Mouse (Mus musculus) common myeloid progenitor, adult 5-6 weeks (primary cell): ENCODE results near the gene Nxph1. TPM values are rescaled to one million over a fixed set of nuclear protein-coding genes. Genes with fewer than 3 reads are reported as not detected.

ENCODE experiments used
- ATAC-seq: replicated peaks from 2 replicates; pipeline ENCODE4 v1.8.0; 2016; ENCODE audit warnings: low read depth, mild to moderate bottlenecking, moderate TSS enrichment, inconsistent platforms; ENCODE audit not compliant: poor library complexity, severe bottlenecking
- total RNA-seq: library from RNA; stranded (forward); fragments of 200-1000, 187-1606 nt; gene quantifications from 2 replicates; pipeline ENCODE4 v1.2.3, GENCODE M21; 2017

The Nxph1 gene
- total RNA-seq, 1 experiment from 2014 or later, result 0.05 TPM

GRCm38 (mm10) chr6:8958081-8958919 lies 10.1 kb downstream of the Nxph1 start:
- peak; percentile 48; the same call in 1 of the 2 replicates for ATAC-seq

DNA sequence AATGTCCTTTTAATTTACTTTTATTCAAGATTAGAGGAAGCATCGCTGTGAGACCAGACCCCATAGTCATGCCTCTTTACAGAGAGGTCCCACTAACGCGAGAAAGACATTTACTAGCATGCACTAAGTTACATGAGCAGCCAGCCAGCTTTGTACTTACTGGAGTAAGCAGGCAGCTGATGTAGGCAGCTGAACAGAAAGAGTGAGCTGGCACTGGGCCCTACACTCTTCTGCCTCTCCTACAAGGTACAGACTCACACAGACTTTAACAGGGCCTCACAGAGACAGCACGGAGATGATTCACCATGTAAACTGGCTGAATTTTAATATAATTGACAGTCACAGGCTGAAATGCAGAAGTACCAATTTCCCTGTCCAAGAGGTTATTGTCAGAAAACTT lies 11.6 kb downstream of the Nxph1 start:
- ATAC-seq, result no peak

GRCm38 (mm10) chr6:8970576-8970975 lies 22.3 kb downstream of the Nxph1 start:
- ATAC-seq, result no peak

- no peak for ATAC-seq
Measured at GRCm38 (mm10) chr6:8979237-8979871, 31.1 kb downstream of the Nxph1 start.

GRCm38 (mm10) chr6:8996301-8996943 lies 48.2 kb downstream of the Nxph1 start:
- no peak for ATAC-seq

GRCm38 (mm10) chr6:8997326-8997725 lies 49.1 kb downstream of the Nxph1 start:
- ATAC-seq, result no peak

DNA sequence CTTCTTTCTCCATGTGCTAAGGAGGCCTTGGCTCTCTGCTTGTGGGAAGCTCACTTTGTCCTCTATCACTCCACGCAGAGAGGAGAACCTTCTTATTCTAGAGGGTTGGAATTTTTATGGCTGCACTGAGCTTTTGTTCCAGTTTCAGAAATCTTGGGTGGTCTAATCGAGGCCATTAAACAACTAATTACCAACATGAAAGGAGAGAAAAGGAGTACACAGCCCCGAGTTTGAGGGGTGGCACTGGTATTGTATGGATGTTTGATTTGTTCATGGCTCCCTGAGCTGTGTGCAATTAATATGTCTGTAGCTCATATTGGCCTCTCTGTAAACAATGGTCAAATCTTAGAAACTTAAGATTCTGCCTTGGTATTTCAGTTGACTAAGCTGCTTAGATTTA lies 54.5 kb downstream of the Nxph1 start:
- no peak for ATAC-seq

GRCm38 (mm10) chr6:9026631-9027030 lies 78.4 kb downstream of the Nxph1 start:
- ATAC-seq, result no peak

- ATAC-seq, result no peak
Measured at GRCm38 (mm10) chr6:9027146-9027545, 78.9 kb downstream of the Nxph1 start.

DNA sequence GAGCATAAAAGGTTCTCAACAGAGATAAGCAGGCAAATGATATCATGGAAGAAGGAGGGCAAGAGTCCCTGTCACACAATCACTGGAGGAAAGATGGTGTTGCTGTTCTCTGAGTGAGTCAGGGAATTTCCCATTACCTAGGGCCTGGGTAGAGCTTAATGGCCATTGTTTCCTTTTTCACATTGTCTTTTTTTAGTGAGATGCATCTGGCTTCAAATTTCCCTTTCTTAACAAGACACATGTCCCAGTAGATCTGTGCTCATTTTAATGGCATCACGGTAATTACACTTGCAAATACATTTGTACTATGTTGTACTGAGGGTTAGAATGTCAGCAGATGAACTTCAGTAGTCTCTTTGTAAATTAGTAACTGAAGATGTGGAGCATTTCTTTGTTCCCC lies 80.3 kb downstream of the Nxph1 start:
- ATAC-seq, result no peak

- no peak for ATAC-seq
Measured at GRCm38 (mm10) chr6:9039286-9039685, 91.1 kb downstream of the Nxph1 start.

- ATAC-seq, result no peak
Measured at GRCm38 (mm10) chr6:9040991-9041390, 92.8 kb downstream of the Nxph1 start.

DNA sequence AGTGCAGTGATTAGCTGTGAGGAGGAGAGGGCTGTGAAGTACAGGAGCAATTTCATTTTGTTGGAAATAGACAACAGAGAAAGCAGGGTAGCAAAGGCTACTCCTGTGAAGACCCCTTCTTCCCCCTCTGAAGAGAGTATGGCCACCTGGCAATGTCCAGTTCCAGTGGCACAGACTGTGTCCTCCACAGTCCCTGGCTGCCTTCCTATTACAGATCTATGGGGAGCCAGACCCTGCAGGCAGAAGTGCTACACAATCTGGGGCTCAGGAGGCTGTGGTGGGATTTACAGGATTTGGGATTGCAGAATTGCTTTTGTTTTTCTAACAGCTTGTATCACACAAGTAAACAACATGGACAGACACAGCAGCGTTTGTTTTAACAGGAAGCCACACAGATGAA lies 94.2 kb downstream of the Nxph1 start:
- ATAC-seq, result no peak

DNA sequence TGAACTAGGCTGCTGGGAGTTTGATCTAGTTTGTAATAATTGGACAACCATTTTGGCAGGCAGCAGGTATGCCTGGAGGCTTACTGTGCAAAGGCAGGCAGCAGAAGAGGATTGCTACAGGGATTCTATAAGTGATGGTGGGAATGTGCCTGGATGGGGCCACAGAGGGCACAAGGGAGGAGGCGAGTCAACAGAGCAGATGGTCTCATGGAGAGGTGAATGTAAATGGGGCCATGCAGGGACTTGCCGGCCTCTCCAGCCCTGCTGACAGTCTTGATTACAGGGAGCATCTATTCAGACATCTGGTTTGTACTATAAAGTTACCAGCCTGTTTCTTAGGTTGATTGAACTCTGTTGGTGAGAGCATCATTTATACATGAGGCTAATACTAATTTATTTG lies 98.6 kb downstream of the Nxph1 start:
- no peak for ATAC-seq

- no peak for ATAC-seq
Measured at GRCm38 (mm10) chr6:9061261-9062105, 113.3 kb downstream of the Nxph1 start.

GRCm38 (mm10) chr6:9066435-9066834 lies 118.2 kb downstream of the Nxph1 start:
- no peak for ATAC-seq

GRCm38 (mm10) chr6:9069913-9070312 lies 121.7 kb downstream of the Nxph1 start:
- ATAC-seq, result no peak

- ATAC-seq, result no peak
Measured at GRCm38 (mm10) chr6:9076463-9076862, 128.2 kb downstream of the Nxph1 start.

GRCm38 (mm10) chr6:9077793-9078689 lies 129.8 kb downstream of the Nxph1 start:
- no peak for ATAC-seq
